16 mouse cellular contexts compared by ENCODE assay signal in genomic region chr3:60797808-60798207, GRCm38 (mm10).
DNase-seq lines count a peak whose midpoint lies in the region; ATAC-seq lines count a peak whose summit lies in the region.
"Had no signal": no experiment of that assay in that cellular context is flagged by ENCODE, and none has a peak within 500 bp of the region (broad histone marks: within the 10 kb centered on the region; RNA-seq: fewer than 3 reads in every experiment).

No protein-coding gene starts in this region.

- no peaks in the 10 kb centered on the region for H3K27me3 ChIP-seq in heart, embryonic 14.5 days (ENCODE audit: control insufficient read depth, insufficient read depth, low read length)
- H3K27me3 ChIP-seq: midbrain, embryonic 12.5 days had no signal

- peak overlapping the region; percentile 39 to 70; a peak in 3 of 4 replicates for H3K27ac ChIP-seq in heart, embryonic 14.5 days (replicated peaks in 1 of 2; ENCODE audit: control insufficient read depth in 1 of 2, insufficient read depth in 1 of 2, low read depth in 2 of 2, low read length in 2 of 2)
- H3K27ac ChIP-seq: limb, embryonic 10.5 days; midbrain, embryonic 12.5 days had no signal

- peak; percentile 5 for DNase-seq in cerebellum, adult 9-11 months
- DNase-seq in cerebellum, adult 11 months = no peak
- peak; percentile 20 to 27 for DNase-seq in left cerebral cortex, postnatal 14 days (ENCODE audit: low spot score in 2 of 2)
- no peak for DNase-seq in left cerebral cortex, adult 11 months (ENCODE audit: low spot score)
- DNase-seq in layer of hippocampus, postnatal 14 days (ENCODE audit: low spot score in 2 of 2) = peak; percentile 21 to 46
- no peak for DNase-seq in natural killer cell, adult 2 months (ENCODE audit: low spot score in 2 of 2)
- no peak for DNase-seq in spleen, postnatal 36 days (ENCODE audit: low spot score in 2 of 2)
- DNase-seq: adrenal gland, adult 8-10 months; cerebellum, adult 8-10 months; kidney, adult 18-20 months; lung, embryonic 14.5 days; spleen, adult 18-20 months; thymus, postnatal 4 days had no signal

- H3K4me1 ChIP-seq in heart, embryonic 14.5 days (ENCODE audit: control insufficient read depth in 2 of 2, insufficient read depth in 2 of 2, low read length in 2 of 2) = no peaks in the 10 kb centered on the region; a peak in 1 of 4 replicates
- H3K4me1 ChIP-seq: limb, embryonic 10.5 days; midbrain, embryonic 12.5 days had no signal

- no peak overlapping the region for H3K4me2 ChIP-seq in heart, embryonic 14.5 days (ENCODE audit: low read length)
- H3K4me2 ChIP-seq: lung, embryonic 14.5 days; midbrain, embryonic 12.5 days had no signal

- ATAC-seq in heart, embryonic 14.5 days (ENCODE audit: insufficient number of reproducible peaks, insufficient read depth, low FRiP score, low read depth) = no peak

- 69% methylated on average over 6 of the region's 6 CpGs for WGBS in heart, embryonic 14.5 days

- intact Hi-C loops in left cerebral cortex, postnatal 14 days (cut with DNase I) = no loop called here

- no peak overlapping the region for H3K4me3 ChIP-seq in heart, embryonic 14.5 days (ENCODE audit: control insufficient read depth in 1 of 2, insufficient read depth in 1 of 2, low read depth in 1 of 2, low read length in 2 of 2)
- H3K4me3 ChIP-seq: limb, embryonic 10.5 days; midbrain, embryonic 12.5 days had no signal

- no peaks in the 10 kb centered on the region for H3K9me3 ChIP-seq in heart, embryonic 14.5 days (ENCODE audit: control insufficient read depth, low read length)
- H3K9me3 ChIP-seq: limb, embryonic 10.5 days; midbrain, embryonic 12.5 days had no signal

- no peaks in the 10 kb centered on the region for H3K36me3 ChIP-seq in heart, embryonic 14.5 days (ENCODE audit: control insufficient read depth, insufficient read depth, low read length)
- H3K36me3 ChIP-seq: limb, embryonic 10.5 days; midbrain, embryonic 12.5 days had no signal

- no peak overlapping the region for H3K9ac ChIP-seq in heart, embryonic 14.5 days (ENCODE audit: low read length)
- H3K9ac ChIP-seq: lung, embryonic 14.5 days; midbrain, embryonic 12.5 days had no signal

Comparison
In these comparisons a context has a peak if more than half of its experiments do, and no peak if none do; other contexts are left out.
1. DNase-seq: peak in cerebellum, adult 9-11 months (single experiment), left cerebral cortex, postnatal 14 days (2 of 2) and layer of hippocampus, postnatal 14 days (2 of 2); none in cerebellum, adult 11 months (single experiment), left cerebral cortex, adult 11 months (single experiment), natural killer cell, adult 2 months (0 of 2) and spleen, postnatal 36 days (0 of 2).